Mouse (Mus musculus) CH12.LX (cell line): ENCODE measurements around the gene Zfp791. TPM values are rescaled to one million over a fixed set of nuclear protein-coding genes. Genes with fewer than 3 reads are reported as not detected.

Experiments used
- DNase-seq: peaks from one replicate; pipeline ENCODE4 v3.0.0-alpha.2; 2013; ENCODE audit errors: extremely low read depth
- H3K27ac ChIP-seq: 2 replicates; pipeline ENCODE4 v1.5.1; 2012; ENCODE audit warnings: low read depth, mild to moderate bottlenecking, control low read depth, moderate library complexity; ENCODE audit not compliant: insufficient read depth
- H3K27me3 ChIP-seq: replicated peaks from 2 replicates; pipeline ENCODE3; 2012; ENCODE audit warnings: inconsistent platforms
- H3K36me3 ChIP-seq, 2 experiments: replicated peaks in 1 of 2; 2 replicates each; pipeline versions ENCODE3 to v1.6.1; 2012; ENCODE audit warnings: inconsistent platforms in 1 of 2, low read length in 1 of 2, mild to moderate bottlenecking in 1 of 2, mixed read lengths in 1 of 2, moderate library complexity in 1 of 2; ENCODE audit not compliant: control insufficient read depth in 1 of 2, insufficient read depth in 1 of 2
- H3K4me1 ChIP-seq, 2 experiments: 2 replicates each; pipeline ENCODE4 v1.6.1; 2012; ENCODE audit warnings: inconsistent platforms in 1 of 2, moderate library complexity in 1 of 2; ENCODE audit not compliant: insufficient read depth in 2 of 2, control insufficient read depth in 1 of 2
- H3K4me2 ChIP-seq: 2 replicates; pipeline ENCODE4 v1.6.1; 2012; ENCODE audit warnings: low read depth, mild to moderate bottlenecking, control low read depth; ENCODE audit not compliant: poor library complexity, insufficient read depth, severe bottlenecking
- H3K4me3 ChIP-seq, 3 experiments: fragments of 150-350 bp in 1 of 3; sonication (generic) in 1 of 3; replicated peaks in 1 of 3; 2 replicates each; pipeline versions ENCODE3 to v1.5.1; 2011 to 2012; ENCODE audit warnings: low read depth in 2 of 3, low read length in 2 of 3, mild to moderate bottlenecking in 2 of 3, moderate library complexity in 2 of 3, control low read depth in 1 of 3, improper control_type of control experiment in 1 of 3, inconsistent platforms in 1 of 3, mixed read lengths in 1 of 3; ENCODE audit not compliant: poor library complexity in 1 of 3
- H3K79me2 ChIP-seq: replicated peaks from 2 replicates; pipeline ENCODE4 v1.6.1; 2012; ENCODE audit warnings: mild to moderate bottlenecking, moderate library complexity; ENCODE audit not compliant: control insufficient read depth, poor library complexity, insufficient read depth, severe bottlenecking; ENCODE audit errors: extremely low read depth
- H3K9ac ChIP-seq: 2 replicates; pipeline ENCODE4 v1.6.1; 2012; ENCODE audit warnings: low read depth, mild to moderate bottlenecking, control low read depth, moderate library complexity; ENCODE audit not compliant: insufficient read depth
- H3K9me3 ChIP-seq: replicated peaks from 2 replicates; pipeline ENCODE3; 2012; ENCODE audit warnings: low read length, inconsistent platforms, mixed read lengths
- BHLHE40 ChIP-seq: IDR thresholded peaks from 2 replicates; pipeline ENCODE4 v1.6.1; 2011; ENCODE audit warnings: mild to moderate bottlenecking, low read depth, low read length, improper control_type of control experiment
- CTCF ChIP-seq, 2 experiments: IDR thresholded peaks in 1 of 2; conservative IDR thresholded peaks in 1 of 2; 2 replicates each; pipeline ENCODE4 v1.5.1; 2011 to 2012; ENCODE audit warnings: low read depth in 2 of 2, low read length in 2 of 2, improper control_type of control experiment in 1 of 2, inconsistent platforms in 1 of 2, mild to moderate bottlenecking in 1 of 2, moderate library complexity in 1 of 2
- ELF1 ChIP-seq: IDR thresholded peaks from 2 replicates; pipeline ENCODE4 v1.6.1; 2014; ENCODE audit warnings: low read depth, mild to moderate bottlenecking, inconsistent platforms, low read length, improper control_type of control experiment
- ETS1 ChIP-seq: conservative IDR thresholded peaks from 2 replicates; pipeline ENCODE4 v1.6.1; 2012; ENCODE audit warnings: low read depth, mild to moderate bottlenecking, inconsistent platforms, low read length, improper control_type of control experiment, moderate library complexity
- GABPA ChIP-seq: IDR thresholded peaks from 2 replicates; pipeline ENCODE4 v1.6.1; 2012; ENCODE audit warnings: low read depth, low read length, improper control_type of control experiment, inconsistent platforms; ENCODE audit not compliant: insufficient replicate concordance
- HCFC1 ChIP-seq: IDR thresholded peaks from 2 replicates; pipeline ENCODE4 v1.6.1; 2012; ENCODE audit warnings: low read depth, mild to moderate bottlenecking, inconsistent platforms, low read length, improper control_type of control experiment
- IRF4 ChIP-seq: IDR thresholded peaks from 2 replicates; pipeline ENCODE4 v1.6.1; 2014; ENCODE audit warnings: low read depth, mild to moderate bottlenecking, inconsistent platforms, low read length, improper control_type of control experiment
- MAFK ChIP-seq: IDR thresholded peaks from 2 replicates; pipeline ENCODE4 v1.6.1; 2011; ENCODE audit warnings: low read length, improper control_type of control experiment; ENCODE audit not compliant: insufficient replicate concordance
- MAX ChIP-seq: IDR thresholded peaks from 2 replicates; pipeline ENCODE4 v1.6.1; 2011; ENCODE audit warnings: low read length, improper control_type of control experiment
- MEF2A ChIP-seq: IDR thresholded peaks from 2 replicates; pipeline ENCODE4 v1.6.1; 2014; ENCODE audit warnings: low read depth, mild to moderate bottlenecking, inconsistent platforms, low read length, improper control_type of control experiment, borderline replicate concordance
- MYC ChIP-seq: IDR thresholded peaks from 2 replicates; pipeline ENCODE4 v1.6.1; 2011; ENCODE audit warnings: low read depth, mild to moderate bottlenecking, improper control_type of control experiment, low read length
- NELFE ChIP-seq: IDR thresholded peaks from 2 replicates; pipeline ENCODE4 v1.6.1; 2011; ENCODE audit warnings: low read depth, low read length, improper control_type of control experiment
- NRF1 ChIP-seq: IDR thresholded peaks from 2 replicates; pipeline ENCODE4 v1.6.1; 2014; ENCODE audit warnings: low read depth, mild to moderate bottlenecking, inconsistent platforms, low read length, improper control_type of control experiment, moderate library complexity
- PAX5 ChIP-seq: IDR thresholded peaks from 2 replicates; pipeline ENCODE4 v1.6.1; 2012; ENCODE audit warnings: low read length, inconsistent platforms, mixed read lengths
- POLR2A ChIP-seq: IDR thresholded peaks from 2 replicates; pipeline ENCODE4 v1.6.1; 2011; ENCODE audit warnings: low read depth, mild to moderate bottlenecking, improper control_type of control experiment, low read length
- POLR2AphosphoS2 ChIP-seq: IDR thresholded peaks from 2 replicates; pipeline ENCODE4 v1.6.1; 2011; ENCODE audit warnings: low read depth, low read length, improper control_type of control experiment
- RAD21 ChIP-seq: IDR thresholded peaks from 2 replicates; pipeline ENCODE4 v1.6.1; 2011; ENCODE audit warnings: low read depth, mild to moderate bottlenecking, low read length, improper control_type of control experiment, moderate library complexity
- RCOR1 ChIP-seq: conservative IDR thresholded peaks from 2 replicates; pipeline ENCODE4 v1.6.1; 2012; ENCODE audit warnings: low read depth, mild to moderate bottlenecking, inconsistent platforms, low read length, improper control_type of control experiment
- SMC3 ChIP-seq: IDR thresholded peaks from 2 replicates; pipeline ENCODE4 v1.6.1; 2011; ENCODE audit warnings: low read depth, low read length, improper control_type of control experiment
- TCF12 ChIP-seq: IDR thresholded peaks from 2 replicates; pipeline ENCODE4 v1.6.1; 2014; ENCODE audit warnings: low read depth, mild to moderate bottlenecking, inconsistent platforms, low read length, improper control_type of control experiment
- UBTF ChIP-seq: IDR thresholded peaks from 2 replicates; pipeline ENCODE4 v1.6.1; 2012; ENCODE audit warnings: low read depth, mild to moderate bottlenecking, inconsistent platforms, low read length, improper control_type of control experiment, moderate library complexity
- USF2 ChIP-seq: conservative IDR thresholded peaks from 2 replicates; pipeline ENCODE4 v1.6.1; 2011; ENCODE audit warnings: low read depth, low read length, improper control_type of control experiment
- ZC3H11A ChIP-seq: IDR thresholded peaks from 2 replicates; pipeline ENCODE4 v1.6.1; 2012; ENCODE audit warnings: low read depth, mild to moderate bottlenecking, inconsistent platforms, low read length, improper control_type of control experiment
- ZKSCAN1 ChIP-seq: IDR thresholded peaks from 2 replicates; pipeline ENCODE4 v1.6.1; 2012; ENCODE audit warnings: low read depth, inconsistent platforms, low read length, improper control_type of control experiment, borderline replicate concordance
- dilution Hi-C: fragments of 300-500 bp; cut with MboI; formaldehyde crosslinking; loops from 2 replicates; pipeline ENCODE4 v1.14.3; 2020; ENCODE audit warnings: low sequenced_read_pairs; ENCODE audit not compliant: extremely low pct_unique_long_range_greater_than_20kb, extremely low pct_ligation_motif_present
- in situ Hi-C: fragments of 300-500 bp; cut with MboI; formaldehyde crosslinking; loops from 3 replicates; pipeline ENCODE4 v1.14.3; 2019; ENCODE audit warnings: low sequenced_read_pairs, low pct_ligation_motif_present, low pct_unique_long_range_greater_than_20kb, mixed read lengths
- polyA plus RNA-seq: library from polyadenylated mRNA; unstranded; fragments of >175 nt; gene quantifications from 2 replicates; pipeline ENCODE4 v1.2.1, GENCODE M21; 2012; ENCODE audit warnings: low read depth; ENCODE audit not compliant: insufficient read length
- total RNA-seq, 2 experiments: library from RNA; depleted of rRNA; stranded (reverse); fragments of 300-350 nt in 1 of 2; fragments of >200 nt in 1 of 2; gene quantifications; 2 replicates each; pipeline ENCODE4 v1.2.3; 2012 to 2014

Zfp791 gene
- total and polyA plus RNA-seq, 3 experiments, result 0.81 to 1.1 (median 0.98) TPM

DNA sequence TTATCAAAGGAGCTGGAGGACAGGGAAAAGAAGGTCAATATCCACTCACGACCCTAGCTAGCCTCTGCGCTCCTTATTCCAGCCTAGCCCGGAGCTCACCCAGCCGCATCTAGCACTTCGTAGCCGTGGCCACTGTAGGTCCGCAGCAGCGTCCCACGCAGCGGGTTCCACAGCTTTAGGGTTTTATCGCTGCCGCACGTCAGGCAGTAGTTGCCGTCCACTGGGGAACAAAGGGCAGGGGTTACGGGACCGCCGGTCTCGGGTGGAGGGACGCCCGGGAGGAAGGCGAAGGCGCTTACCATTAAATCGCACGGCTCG is 42.7 kb downstream of the Zfp791 start:
- Histone ChIP-seq H3K9me3 (no peaks in the 10 kb centered on the region), H3K4me3 (peak overlapping the region; percentile 86 to 96 (median 94)), H3K4me2 (peak overlapping the region; percentile 40), H3K79me2 (peaks cover 16% of the 10 kb centered on the region), H3K27me3 (no peaks in the 10 kb centered on the region), H3K9ac (peak overlapping the region; percentile 85), H3K27ac (no peak overlapping the region), H3K36me3 (peaks cover 27 to 46% of the 10 kb centered on the region in 2 experiments), H3K4me1 (peaks cover 7 to 41% of the 10 kb centered on the region in 2 experiments; a peak in 3 of 4 replicates)
- dilution Hi-C loops (no loop called here), in situ Hi-C loops (no loop called here)
- DNase-seq, result no peak
- TF ChIP-seq SMC3, result no peak
- no peak for TF ChIP-seq ETS1
- TF ChIP-seq ZKSCAN1, result no peak
- TF ChIP-seq RAD21, result no peak
- TF ChIP-seq MAFK, result no peak
- peak; percentile 59; the same call in 1 of the 2 replicates for TF ChIP-seq POLR2AphosphoS2
- TF ChIP-seq NRF1, result no peak
- no peak for TF ChIP-seq RCOR1
- no peak for TF ChIP-seq IRF4
- 0 out of 2 replicates have a peak, but pooled peaks have one; percentile 25 for TF ChIP-seq POLR2A
- no peak for TF ChIP-seq GABPA

DNA sequence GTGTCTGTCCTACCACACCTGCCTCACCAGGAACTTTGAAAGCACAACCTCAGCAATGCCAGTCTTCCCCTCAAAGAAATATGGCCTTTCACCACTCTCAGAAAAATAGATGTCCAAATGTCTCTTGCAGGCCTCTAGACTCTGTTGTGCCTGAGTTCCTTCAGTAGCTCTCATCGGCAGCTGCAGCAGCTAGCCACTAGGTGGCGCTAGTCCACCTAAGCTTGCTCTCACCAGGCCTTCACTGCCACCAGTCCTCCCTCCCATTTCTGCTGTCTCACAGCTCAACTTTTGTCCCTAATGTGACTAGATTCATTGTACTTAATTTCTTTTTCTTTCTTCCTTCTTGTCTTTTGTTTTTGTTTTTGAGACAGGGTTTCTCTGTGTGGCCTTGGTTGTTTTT is 45.9 kb downstream of the Zfp791 start:
- H3K9me3 ChIP-seq, result no peaks in the 10 kb centered on the region
- H3K4me2 ChIP-seq, result no peak overlapping the region
- TF ChIP-seq MEF2A (0 out of 2 replicates have a peak, but pooled peaks have one; percentile 30), NELFE (peak; percentile 68), RCOR1 (no peak), ELF1 (0 out of 2 replicates have a peak, but pooled peaks have one; percentile 13), SMC3 (peak; percentile 78), ZC3H11A (0 out of 2 replicates have a peak, but pooled peaks have one; percentile 17), MYC (peak; percentile 68; the same call in 1 of the 2 replicates), IRF4 (peak; percentile 57), PAX5 (no peak), TCF12 (0 out of 2 replicates have a peak, but pooled peaks have one; percentile 32), CTCF (conservative IDR thresholded peaks at IDR 0.05 in 1 of 2, IDR thresholded peaks at IDR 0.05 in 1 of 2; ENCODE audit: low read depth in 2 of 2, low read length in 2 of 2) (peak; percentile 95 to 98), MAX (peak; percentile 38; the same call in 1 of the 2 replicates), RAD21 (peak; percentile 85), BHLHE40 (0 out of 2 replicates have a peak, but pooled peaks have one; percentile 18), HCFC1 (no peak), USF2 (no peak), UBTF (no peak)
- H3K79me2 ChIP-seq, result peaks cover 23% of the 10 kb centered on the region
- H3K27ac ChIP-seq, result no peak overlapping the region
- no peak overlapping the region for H3K9ac ChIP-seq
- H3K4me3 ChIP-seq, result no peak overlapping the region
- H3K36me3 ChIP-seq, result peaks cover 47 to 65% of the 10 kb centered on the region in 2 experiments
- in situ Hi-C loops, result no loop called here
- dilution Hi-C loops, result no loop called here
- no peaks in the 10 kb centered on the region for H3K27me3 ChIP-seq
- DNase-seq, result peak; percentile 86
- H3K4me1 ChIP-seq, result peaks cover 6 to 34% of the 10 kb centered on the region in 2 experiments
